Mouse (Mus musculus) hindbrain, postnatal 0 days (tissue): ENCODE data around the gene Ift22. TPM values are rescaled to one million over a fixed set of nuclear protein-coding genes. Genes with fewer than 3 reads are reported as not detected.

Experiments used
- ATAC-seq: fragments of 200-750 bp; cut with Nextera tagmentation; 2 replicates; pipeline ENCODE4 v1.8.0; 2017; ENCODE audit warnings: mild to moderate bottlenecking, moderate TSS enrichment, moderate library complexity
- DNase-seq: peaks from one replicate; pipeline ENCODE4 v3.0.0-alpha.2; 2015; ENCODE audit warnings: low spot score
- H3K27ac ChIP-seq: fragments of 300-500 bp; sonication (generic); 2 replicates; pipeline ENCODE4 v1.5.1; 2014; ENCODE audit warnings: mild to moderate bottlenecking
- H3K27me3 ChIP-seq: fragments of 300-500 bp; sonication (generic); 2 replicates; pipeline ENCODE4 v1.6.1; 2014; ENCODE audit warnings: low read length, mixed read lengths; ENCODE audit not compliant: insufficient read depth
- H3K36me3 ChIP-seq: fragments of 300-500 bp; sonication (generic); 2 replicates; pipeline ENCODE4 v1.6.1; 2014; ENCODE audit warnings: low read length, mixed read lengths; ENCODE audit not compliant: insufficient read depth
- H3K4me1 ChIP-seq: fragments of 300-500 bp; sonication (generic); 2 replicates; pipeline ENCODE4 v1.6.1; 2014; ENCODE audit warnings: antibody characterized with exemption, low read length, mixed read lengths; ENCODE audit not compliant: insufficient read depth
- H3K4me2 ChIP-seq: fragments of 300-500 bp; sonication (generic); 2 replicates; pipeline ENCODE4 v1.6.1; 2014; ENCODE audit warnings: low read depth, mild to moderate bottlenecking, low read length, moderate library complexity, mixed read lengths
- H3K4me3 ChIP-seq: fragments of 300-500 bp; sonication (generic); 2 replicates; pipeline ENCODE4 v1.5.1; 2014; ENCODE audit warnings: low read length
- H3K9ac ChIP-seq: fragments of 300-500 bp; sonication (generic); replicated peaks from 2 replicates; pipeline ENCODE4 v1.6.1; 2014; ENCODE audit warnings: mild to moderate bottlenecking, low read length, moderate library complexity, mixed read lengths
- H3K9me3 ChIP-seq: fragments of 300-500 bp; sonication (generic); 2 replicates; pipeline ENCODE4 v1.6.1; 2016; ENCODE audit warnings: low read length, mixed read lengths
- CTCF ChIP-seq: IDR thresholded peaks from 2 replicates; pipeline ENCODE4 v1.5.1; 2016; ENCODE audit warnings: antibody characterized with exemption, control low read depth, low read depth
- WGBS: fragments of 180-500 bp; shearing (Covaris S2); extraction: QIAGEN DNeasy Blood & Tissue Kit; methylation state at CpG from one replicate; pipeline ENCODE4 v1.1.7; 2014; 5-methylcytosine and 5-hydroxymethylcytosine counted together
- polyA plus RNA-seq: library from polyadenylated mRNA; unstranded; fragments of >200 nt; fragmentation: Nextera tagmentation; extraction: Ambion mirVana; gene quantifications from 2 replicates; pipeline ENCODE4 v1.2.1, GENCODE M21; 2015
- total RNA-seq: library from RNA; depleted of rRNA; stranded (reverse); fragments of >200 nt; gene quantifications from 2 replicates; pipeline ENCODE4 v1.2.3, GENCODE M21; 2014; rRNA removed

Gene Ift22
- total and polyA plus RNA-seq, 2 experiments from 2014 or later: 20.1 to 123 TPM

GRCm38 (mm10) chr5:136961983-136962461 lies 54.1 kb downstream of the Ift22 start:
- H3K4me2 ChIP-seq: peak overlapping the region; percentile 91
- no peaks in the 10 kb centered on the region for H3K9me3 ChIP-seq
- H3K9ac ChIP-seq: peak overlapping the region; percentile 72
- H3K36me3 ChIP-seq: peaks cover 27% of the 10 kb centered on the region
- H3K4me1 ChIP-seq: peaks cover 7% of the 10 kb centered on the region; the same call in 1 of the 2 replicates
- no peak for TF ChIP-seq CTCF
- under 1% methylated on average over 20 of the region's 20 CpGs for WGBS
- ATAC-seq: peak; percentile 95
- H3K27me3 ChIP-seq: no peaks in the 10 kb centered on the region
- peak overlapping the region; percentile 96 for H3K27ac ChIP-seq
- peak overlapping the region; percentile 67 for H3K4me3 ChIP-seq
- peak; percentile 95 for DNase-seq

- TF ChIP-seq CTCF: peak; percentile 96
- 0% methylated on average over 10 of the region's 10 CpGs for WGBS
- peak; percentile 87 for DNase-seq
Measured at GRCm38 (mm10) chr5:136962501-136962900, 54.6 kb downstream of the Ift22 start.

GRCm38 (mm10) chr5:136962966-136963540 lies 55.1 kb downstream of the Ift22 start:
- peak overlapping the region; percentile 91 for H3K4me2 ChIP-seq
- ATAC-seq (no peak), DNase-seq (no peak)
- no peak for TF ChIP-seq CTCF
- H3K4me3 ChIP-seq: peak overlapping the region; percentile 67
- peaks cover 27% of the 10 kb centered on the region for H3K36me3 ChIP-seq
- H3K27ac ChIP-seq: peak overlapping the region; percentile 96
- H3K4me1 ChIP-seq: peaks cover 7% of the 10 kb centered on the region; the same call in 1 of the 2 replicates
- H3K27me3 ChIP-seq: no peaks in the 10 kb centered on the region
- 64% methylated on average over 8 of the region's 8 CpGs for WGBS
- no peaks in the 10 kb centered on the region for H3K9me3 ChIP-seq
- peak overlapping the region; percentile 72 for H3K9ac ChIP-seq

More at GRCm38 (mm10) chr5:136962501-136962900, 54.6 kb downstream of the Ift22 start:
- Histone ChIP-seq H3K4me3 (peak overlapping the region; percentile 67), H3K36me3 (peaks cover 27% of the 10 kb centered on the region), H3K27me3 (no peaks in the 10 kb centered on the region), H3K4me1 (peaks cover 7% of the 10 kb centered on the region; the same call in 1 of the 2 replicates), H3K9ac (peak overlapping the region; percentile 72), H3K9me3 (no peaks in the 10 kb centered on the region), H3K27ac (peak overlapping the region; percentile 96), H3K4me2 (peak overlapping the region; percentile 91)
- peak; percentile 72 for ATAC-seq

Other genes with a start within 250 kb of the Ift22 start
- gene Myl10, start 215.0 kb upstream of the Ift22 start, total RNA-seq: not detected in 2 replicates
- not detected in 2 replicates for gene Myl10, start 215.0 kb upstream of the Ift22 start, polyA plus RNA-seq
- 56.6 and 66.6 TPM in 2 replicates for gene Col26a1, start 24.9 kb upstream of the Ift22 start, total RNA-seq
- gene Col26a1, start 24.9 kb upstream of the Ift22 start, polyA plus RNA-seq: 34.7 and 35.6 TPM in 2 replicates
- gene Fis1, start 45.1 kb downstream of the Ift22 start, total RNA-seq: 174 and 195 TPM in 2 replicates
- gene Fis1, start 45.1 kb downstream of the Ift22 start, polyA plus RNA-seq: 403 and 416 TPM in 2 replicates
- 0.40 TPM in 1 of 2 replicates, not detected in the other for gene Cldn15, start 58.5 kb downstream of the Ift22 start, total RNA-seq
- gene Cldn15, start 58.5 kb downstream of the Ift22 start, polyA plus RNA-seq: 0.24 TPM in 1 of 2 replicates, not detected in the other
- gene Plod3, start 78.9 kb downstream of the Ift22 start, total RNA-seq: 58.8 and 63.5 TPM in 2 replicates
- 25.2 and 28.7 TPM in 2 replicates for gene Plod3, start 78.9 kb downstream of the Ift22 start, polyA plus RNA-seq
- gene Znhit1, start 79.9 kb downstream of the Ift22 start, total RNA-seq: 68.1 and 84.1 TPM in 2 replicates
- gene Znhit1, start 79.9 kb downstream of the Ift22 start, polyA plus RNA-seq: 140 and 143 TPM in 2 replicates
- gene Vgf, start 118.2 kb downstream of the Ift22 start, total RNA-seq: 136 and 137 TPM in 2 replicates
- 43.2 and 45.9 TPM in 2 replicates for gene Vgf, start 118.2 kb downstream of the Ift22 start, polyA plus RNA-seq
- gene Ap1s1, start 138.0 kb downstream of the Ift22 start, total RNA-seq: 122 and 123 TPM in 2 replicates
- gene Ap1s1, start 138.0 kb downstream of the Ift22 start, polyA plus RNA-seq: 226 and 230 TPM in 2 replicates
- gene Serpine1, start 164.1 kb downstream of the Ift22 start, total RNA-seq: 3.0 and 3.5 TPM in 2 replicates
- 0.10 and 0.25 TPM in 2 replicates for gene Serpine1, start 164.1 kb downstream of the Ift22 start, polyA plus RNA-seq
- 3.7 and 7.2 TPM in 2 replicates for gene Trim56, start 208.1 kb downstream of the Ift22 start, total RNA-seq
- 2.6 and 3.1 TPM in 2 replicates for gene Trim56, start 208.1 kb downstream of the Ift22 start, polyA plus RNA-seq
- gene Muc3, start 241.2 kb downstream of the Ift22 start, total RNA-seq: not detected in 2 replicates
- not detected in 2 replicates for gene Muc3, start 241.2 kb downstream of the Ift22 start, polyA plus RNA-seq